Mouse (Mus musculus) lung, embryonic 14.5 days (tissue): ENCODE results near the gene Gm20388. TPM values are rescaled to one million over a fixed set of nuclear protein-coding genes. Genes with fewer than 3 reads are reported as not detected.

Experiments
- ATAC-seq: fragments of 200-750 bp; cut with Nextera tagmentation; 2 replicates; pipeline ENCODE4 v1.8.0; 2017; ENCODE audit warnings: mild to moderate bottlenecking, moderate TSS enrichment, moderate library complexity; ENCODE audit not compliant: insufficient read depth
- DNase-seq: peaks from one replicate; pipeline ENCODE4 v3.0.0-alpha.2; 2015
- H3K27ac ChIP-seq: fragments of 300-500 bp; sonication (generic); 2 replicates; pipeline ENCODE4 v1.5.1; 2014; ENCODE audit warnings: low read depth, mild to moderate bottlenecking, moderate library complexity
- H3K27me3 ChIP-seq: fragments of 300-500 bp; sonication (generic); 2 replicates; pipeline ENCODE4 v1.6.1; 2014; ENCODE audit warnings: low read length, control low read depth; ENCODE audit not compliant: insufficient read depth
- H3K36me3 ChIP-seq: fragments of 300-500 bp; sonication (generic); 2 replicates; pipeline ENCODE4 v1.6.1; 2014; ENCODE audit warnings: control low read depth; ENCODE audit not compliant: insufficient read depth
- H3K4me1 ChIP-seq: fragments of 300-500 bp; sonication (generic); 2 replicates; pipeline ENCODE4 v1.6.1; 2014; ENCODE audit warnings: antibody characterized with exemption, control low read depth; ENCODE audit not compliant: insufficient read depth
- H3K4me2 ChIP-seq: fragments of 300-500 bp; sonication (generic); 2 replicates; pipeline ENCODE4 v1.6.1; 2014; ENCODE audit warnings: mild to moderate bottlenecking
- H3K4me3 ChIP-seq: fragments of 300-500 bp; sonication (generic); 2 replicates; pipeline ENCODE4 v1.5.1; 2014; ENCODE audit warnings: low read depth, low read length
- H3K9ac ChIP-seq: fragments of 300-500 bp; sonication (generic); 2 replicates; pipeline ENCODE4 v1.6.1; 2014
- H3K9me3 ChIP-seq: fragments of 300-500 bp; sonication (generic); 2 replicates; pipeline ENCODE4 v1.6.1; 2016; ENCODE audit warnings: low read depth, low read length, control low read depth
- CTCF ChIP-seq: IDR thresholded peaks from 2 replicates; pipeline ENCODE4 v1.5.1; 2016; ENCODE audit warnings: antibody characterized with exemption, low read depth
- WGBS: fragments of 180-500 bp; shearing (Covaris S2); extraction: QIAGEN DNeasy Blood & Tissue Kit; methylation state at CpG from one replicate; pipeline ENCODE4 v1.1.7; 2014; 5-methylcytosine and 5-hydroxymethylcytosine counted together
- polyA plus RNA-seq: library from polyadenylated mRNA; unstranded; fragments of >200 nt; fragmentation: Nextera tagmentation; extraction: Ambion mirVana; gene quantifications from 2 replicates; pipeline ENCODE4 v1.2.1, GENCODE M21; 2014

The Gm20388 gene
- polyA plus RNA-seq, 1 experiment from 2014 or later: not detected

DNA sequence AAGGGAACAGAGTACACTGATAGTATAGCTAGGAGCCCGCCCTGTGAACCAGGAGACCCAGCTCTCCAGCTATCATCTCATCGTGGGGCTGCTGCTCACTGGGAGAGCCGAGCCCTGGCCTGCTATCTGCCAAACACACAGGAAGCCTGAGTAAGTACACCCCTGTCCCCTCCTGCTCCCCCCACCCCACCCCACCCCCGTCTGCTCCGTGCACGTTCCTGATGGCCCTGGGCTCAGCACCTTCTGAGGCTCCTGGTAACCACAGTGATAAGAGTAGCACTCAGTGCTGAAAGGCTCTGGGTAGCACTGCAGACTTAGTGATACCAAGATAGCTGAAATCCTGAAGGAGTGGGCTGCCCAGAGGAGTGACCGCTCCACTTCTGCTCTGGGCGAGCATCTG is 4068.3 kb downstream of the Gm20388 start:
- no peaks in the 10 kb centered on the region for H3K27me3 ChIP-seq
- H3K27ac ChIP-seq: peak overlapping the region; percentile 86
- 56% methylated on average over 8 of the region's 8 CpGs for WGBS
- H3K4me1 ChIP-seq: peaks cover 5% of the 10 kb centered on the region
- no peak for DNase-seq
- H3K9ac ChIP-seq: 0 out of 2 replicates have a peak overlapping the region, but pooled peaks have one; percentile 27
- no peaks in the 10 kb centered on the region for H3K36me3 ChIP-seq
- ATAC-seq: peak; percentile 12; the same call in 1 of the 2 replicates
- peak overlapping the region; percentile 13; the same call in 1 of the 2 replicates for H3K4me3 ChIP-seq
- no peaks in the 10 kb centered on the region for H3K9me3 ChIP-seq
- no peak for TF ChIP-seq CTCF
- peak overlapping the region; percentile 45 for H3K4me2 ChIP-seq

DNA sequence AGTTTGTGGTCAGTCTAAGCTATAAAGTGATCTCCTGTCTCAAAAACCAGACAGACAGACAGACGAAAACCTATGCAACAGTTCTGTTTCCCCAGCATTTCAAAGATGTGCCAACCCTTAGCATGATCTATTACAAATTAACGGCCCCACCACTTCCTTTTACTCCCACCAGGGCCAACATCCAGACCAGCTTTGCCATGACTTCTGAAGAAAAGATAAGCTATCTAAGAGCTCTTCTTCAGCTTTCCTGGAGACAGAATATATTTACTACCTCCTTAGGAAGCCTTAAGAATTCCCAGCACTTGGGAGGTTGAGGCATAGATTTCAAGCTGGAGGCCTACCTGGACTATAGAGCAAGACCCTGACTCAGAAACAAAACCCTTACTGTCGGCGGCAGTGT is 4069.6 kb downstream of the Gm20388 start:
- Histone ChIP-seq H3K9me3 (no peaks in the 10 kb centered on the region), H3K27ac (no peak overlapping the region), H3K27me3 (no peaks in the 10 kb centered on the region), H3K4me3 (peak overlapping the region; percentile 4; the same call in 1 of the 2 replicates), H3K36me3 (no peaks in the 10 kb centered on the region), H3K9ac (no peak overlapping the region), H3K4me2 (no peak overlapping the region; the same call in 1 of the 2 replicates), H3K4me1 (peaks cover 5% of the 10 kb centered on the region)
- no peak for TF ChIP-seq CTCF
- WGBS: 81% methylated on average over 4 of the region's 4 CpGs
- ATAC-seq (no peak), DNase-seq (no peak)

DNA sequence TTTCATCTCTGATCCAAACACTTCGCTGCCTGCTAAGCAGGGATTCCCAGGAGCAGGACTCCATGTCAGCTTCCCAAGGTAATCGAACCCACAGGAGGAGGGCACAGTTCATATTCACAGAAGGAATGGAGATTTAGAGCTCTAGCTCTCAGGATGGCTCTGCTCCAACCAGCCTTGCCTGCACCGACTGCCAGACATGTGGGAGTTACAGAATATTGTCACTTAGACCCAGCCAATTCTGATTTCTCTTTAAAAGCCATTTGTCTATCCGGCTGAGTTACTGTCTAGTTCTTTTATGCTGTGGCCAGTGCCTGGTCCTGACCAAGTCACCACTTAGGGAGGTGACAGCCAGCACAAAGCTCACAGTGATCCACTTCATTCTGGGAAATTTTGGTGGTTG is 4071.0 kb downstream of the Gm20388 start:
- 40% methylated on average over 4 of the region's 4 CpGs for WGBS
- no peak overlapping the region for H3K27ac ChIP-seq
- no peaks in the 10 kb centered on the region for H3K27me3 ChIP-seq
- H3K36me3 ChIP-seq: no peaks in the 10 kb centered on the region
- peak; percentile 16 for DNase-seq
- peak overlapping the region; percentile 81 for H3K4me3 ChIP-seq
- H3K4me2 ChIP-seq: peak overlapping the region; percentile 93
- no peaks in the 10 kb centered on the region for H3K9me3 ChIP-seq
- peaks cover 5% of the 10 kb centered on the region for H3K4me1 ChIP-seq
- TF ChIP-seq CTCF: no peak
- no peak for ATAC-seq
- H3K9ac ChIP-seq: peak overlapping the region; percentile 44; the same call in 1 of the 2 replicates

GRCm38 (mm10) chr8:123982291-123982793 is 4071.7 kb downstream of the Gm20388 start:
- Histone ChIP-seq H3K27me3 (no peaks in the 10 kb centered on the region), H3K4me3 (peak overlapping the region; percentile 81), H3K27ac (peak overlapping the region; percentile 93), H3K9me3 (no peaks in the 10 kb centered on the region), H3K9ac (peak overlapping the region; percentile 83), H3K36me3 (no peaks in the 10 kb centered on the region), H3K4me2 (peak overlapping the region; percentile 93), H3K4me1 (peaks cover 5% of the 10 kb centered on the region)
- ATAC-seq (no peak), DNase-seq (peak; percentile 25)
- WGBS: under 1% methylated on average over 45 of the region's 48 CpGs
- no peak for TF ChIP-seq CTCF

GRCm38 (mm10) chr8:123982826-123983400 is 4072.3 kb downstream of the Gm20388 start, which contains the start of gene Abcb10:
Abcb10 (minus strand) TSS chr8:123983122.
- Histone ChIP-seq H3K9ac (peak within 1 kb of the TSS; percentile 83), H3K27me3 (no peaks in the 10 kb centered on the region), H3K4me3 (peak within 1 kb of the TSS; percentile 81), H3K9me3 (no peaks in the 10 kb centered on the region), H3K4me2 (peak within 1 kb of the TSS; percentile 93), H3K27ac (peak within 1 kb of the TSS; percentile 93), H3K36me3 (no peaks in the 10 kb centered on the region), H3K4me1 (peaks cover 5% of the 10 kb centered on the region)
- WGBS: under 1% methylated on average over 55 of the region's 56 CpGs
- DNase-seq: peak; percentile 94
- ATAC-seq: peak; percentile 96
- TF ChIP-seq CTCF: no peak

GRCm38 (mm10) chr8:123988605-123989038 is 4078.0 kb downstream of the Gm20388 start:
- H3K27me3 ChIP-seq: no peaks in the 10 kb centered on the region
- peak overlapping the region; percentile 31; the same call in 1 of the 2 replicates for H3K4me2 ChIP-seq
- DNase-seq: peak; percentile 17
- H3K9ac ChIP-seq: no peak overlapping the region
- no peak overlapping the region for H3K4me3 ChIP-seq
- peak overlapping the region; percentile 72 for H3K27ac ChIP-seq
- H3K4me1 ChIP-seq: no peaks in the 10 kb centered on the region
- H3K36me3 ChIP-seq: 0 out of 2 replicates have a peak, but pooled peaks cover under 1% of the 10 kb centered on the region
- H3K9me3 ChIP-seq: no peaks in the 10 kb centered on the region
- TF ChIP-seq CTCF: no peak
- ATAC-seq: no peak
- WGBS: 38% methylated on average over 6 of the region's 6 CpGs

DNA sequence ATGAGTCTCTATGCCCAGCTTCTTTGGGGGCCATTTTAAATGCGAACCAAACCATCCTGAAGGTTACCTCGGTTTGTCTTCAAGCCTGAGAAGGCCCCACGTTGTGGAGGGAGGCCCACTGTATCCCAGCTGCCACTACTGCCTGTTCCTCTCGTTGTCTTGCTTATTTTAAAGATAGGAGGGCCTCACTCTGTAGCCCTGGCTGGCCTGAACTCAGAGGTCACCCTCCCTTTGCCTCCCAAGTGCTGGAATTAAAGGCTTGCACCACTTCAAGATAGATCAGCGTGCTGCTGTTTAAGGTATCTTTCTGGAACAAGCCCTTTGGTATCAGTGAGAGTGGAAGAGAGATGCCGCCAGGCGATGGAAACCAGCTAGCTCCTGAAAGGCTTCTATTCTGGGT is 4078.5 kb downstream of the Gm20388 start:
- no peak for DNase-seq
- Histone ChIP-seq H3K36me3 (0 out of 2 replicates have a peak, but pooled peaks cover 5% of the 10 kb centered on the region), H3K4me1 (no peaks in the 10 kb centered on the region), H3K4me2 (peak overlapping the region; percentile 31; the same call in 1 of the 2 replicates), H3K9ac (no peak overlapping the region), H3K4me3 (no peak overlapping the region), H3K9me3 (no peaks in the 10 kb centered on the region), H3K27me3 (no peaks in the 10 kb centered on the region), H3K27ac (peak overlapping the region; percentile 72)
- no peak for ATAC-seq
- no peak for TF ChIP-seq CTCF
- WGBS: 44% methylated on average over 7 of the region's 7 CpGs
